Mouse (Mus musculus) MEL (cell line): Measurements from ENCODE around the gene Alkbh4. TPM values are rescaled to one million over a fixed set of nuclear protein-coding genes. Genes with fewer than 3 reads are reported as not detected.

ENCODE experiments used
- CHD1 ChIP-seq: IDR thresholded peaks from 2 replicates; pipeline ENCODE4 v1.6.1; 2012; ENCODE audit warnings: low read depth, mild to moderate bottlenecking, inconsistent platforms, low read length, improper control_type of control experiment
- polyA plus RNA-seq, 2 experiments: library from polyadenylated mRNA; stranded (reverse) in 1 of 2; unstranded in 1 of 2; fragments of >175 nt in 1 of 2; fragments of >200 nt in 1 of 2; gene quantifications; 2 replicates each; pipeline versions ENCODE4 v1.2.1 to v1.2.4; 2012; ENCODE audit warnings: low replicate concordance in 2 of 2, low read depth in 1 of 2; ENCODE audit not compliant: insufficient read length in 2 of 2, insufficient read depth in 1 of 2, missing spikeins in 1 of 2
- total RNA-seq: library from RNA; depleted of rRNA; stranded (reverse); fragments of 300-350 nt; gene quantifications from 2 replicates; pipeline ENCODE4 v1.2.3, GENCODE M21; 2012; rRNA removed

The Alkbh4 gene
- total and polyA plus RNA-seq, 3 experiments = 23.2 to 24.2 TPM; not detected in 1

GRCm38 (mm10) chr5:136186723-136187122, 50.8 kb downstream of the Alkbh4 start (continued):
- no peak for TF ChIP-seq CHD1

Other genes starting within 250 kb of the Alkbh4 start
- not detected in 2 replicates for gene Hspb1, start 248.2 kb upstream of the Alkbh4 start, total RNA-seq
- gene Hspb1, start 248.2 kb upstream of the Alkbh4 start, polyA plus RNA-seq = not detected
- 109 and 116 TPM in 2 replicates for gene Ywhag, start 201.5 kb upstream of the Alkbh4 start, total RNA-seq
- gene Ywhag, start 201.5 kb upstream of the Alkbh4 start, polyA plus RNA-seq = 100 to 1,000 TPM; 268 to 295 TPM
- 0.95 and 1.1 TPM in 2 replicates for gene Ssc4d, start 161.6 kb upstream of the Alkbh4 start, total RNA-seq
- 1 to 10 TPM in 1 of 2 experiments, not detected in 1; 2.1 TPM for gene Ssc4d, start 161.6 kb upstream of the Alkbh4 start, polyA plus RNA-seq
- gene Zp3, start 156.0 kb upstream of the Alkbh4 start, total RNA-seq = not detected in 2 replicates
- gene Zp3, start 156.0 kb upstream of the Alkbh4 start, polyA plus RNA-seq = not detected
- gene Dtx2, start 141.3 kb upstream of the Alkbh4 start, total RNA-seq = 11.4 and 11.9 TPM in 2 replicates
- gene Dtx2, start 141.3 kb upstream of the Alkbh4 start, polyA plus RNA-seq = 10 to 100 TPM in 1 of 2 experiments, not detected in 1; 17.2 TPM
- not detected in 2 replicates for gene Upk3b, start 97.7 kb upstream of the Alkbh4 start, total RNA-seq
- not detected for gene Upk3b, start 97.7 kb upstream of the Alkbh4 start, polyA plus RNA-seq
- not detected in 2 replicates for gene Upk3bl, start 81.7 kb upstream of the Alkbh4 start, total RNA-seq
- gene Upk3bl, start 81.7 kb upstream of the Alkbh4 start, polyA plus RNA-seq = not detected
- gene Rasa4, start 52.2 kb upstream of the Alkbh4 start, total RNA-seq = 1.4 and 1.6 TPM in 2 replicates
- 1 to 10 TPM in 1 of 2 experiments, not detected in 1; 2.5 TPM for gene Rasa4, start 52.2 kb upstream of the Alkbh4 start, polyA plus RNA-seq
- gene Polr2j, start 19.5 kb upstream of the Alkbh4 start, total RNA-seq = 316 and 318 TPM in 2 replicates
- 100 to 1,000 TPM in 1 of 2 experiments, not detected in 1; 269 TPM for gene Polr2j, start 19.5 kb upstream of the Alkbh4 start, polyA plus RNA-seq
- 98.2 and 103 TPM in 2 replicates for gene Lrwd1, start 72 bp upstream of the Alkbh4 start, total RNA-seq
- 100 to 1,000 TPM in 1 of 2 experiments, not detected in 1; 133 TPM for gene Lrwd1, start 72 bp upstream of the Alkbh4 start, polyA plus RNA-seq
- gene Orai2, start 34.6 kb downstream of the Alkbh4 start, total RNA-seq = 26.6 and 33.6 TPM in 2 replicates
- 10 to 100 TPM in 1 of 2 experiments, not detected in 1; 35.7 TPM for gene Orai2, start 34.6 kb downstream of the Alkbh4 start, polyA plus RNA-seq
- 55.1 and 55.6 TPM in 2 replicates for gene Prkrip1, start 62.8 kb downstream of the Alkbh4 start, total RNA-seq
- gene Prkrip1, start 62.8 kb downstream of the Alkbh4 start, polyA plus RNA-seq = 10 to 100 TPM in 1 of 2 experiments, not detected in 1; 84.1 TPM
- gene Sh2b2, start 110.4 kb downstream of the Alkbh4 start, total RNA-seq = not detected in 2 replicates
- gene Sh2b2, start 110.4 kb downstream of the Alkbh4 start, polyA plus RNA-seq = under 1 TPM in 1 of 2 experiments, not detected in 1; 0.07 TPM